Mouse (Mus musculus) MEL (cell line): Measurements from ENCODE around the gene Mfsd4a. TPM values are rescaled to one million over a fixed set of nuclear protein-coding genes. Genes with fewer than 3 reads are reported as not detected.

Experiments
- DNase-seq: peaks from one replicate; pipeline ENCODE4 v3.0.0; 2011; ENCODE audit warnings: low read depth, low spot score
- H3K27ac ChIP-seq: 2 replicates; pipeline ENCODE4 v1.5.1; 2012; ENCODE audit warnings: low read depth, mild to moderate bottlenecking, control low read depth, low read length, moderate library complexity; ENCODE audit not compliant: control insufficient read depth
- H3K27me3 ChIP-seq, 2 experiments: fragments of 150-350 bp in 1 of 2; sonication (generic) in 1 of 2; 2 replicates each; pipeline ENCODE4 v1.6.1; 2012; ENCODE audit warnings: low read length in 2 of 2, mild to moderate bottlenecking in 2 of 2, improper control_type of control experiment in 1 of 2, moderate library complexity in 1 of 2; ENCODE audit not compliant: insufficient read depth in 2 of 2, control insufficient read depth in 1 of 2
- H3K36me3 ChIP-seq, 2 experiments: 2 replicates each; pipeline ENCODE4 v1.6.1; 2012 to 2014; ENCODE audit warnings: low read length in 2 of 2, improper control_type of control experiment in 1 of 2, inconsistent platforms in 1 of 2, mild to moderate bottlenecking in 1 of 2; ENCODE audit not compliant: insufficient read depth in 2 of 2, control insufficient read depth in 1 of 2
- H3K4me1 ChIP-seq, 2 experiments: fragments of 150-350 bp in 1 of 2; sonication (generic) in 1 of 2; 2 replicates each; pipeline ENCODE4 v1.6.1; 2012; ENCODE audit warnings: low read length in 2 of 2, improper control_type of control experiment in 1 of 2, mild to moderate bottlenecking in 1 of 2; ENCODE audit not compliant: insufficient read depth in 2 of 2, control insufficient read depth in 1 of 2
- H3K4me3 ChIP-seq, 2 experiments: fragments of 150-350 bp in 1 of 2; sonication (generic) in 1 of 2; 2 replicates each; pipeline ENCODE4 v1.5.1; 2012; ENCODE audit warnings: low read depth in 2 of 2, low read length in 2 of 2, mild to moderate bottlenecking in 2 of 2, moderate library complexity in 2 of 2, control low read depth in 1 of 2, improper control_type of control experiment in 1 of 2; ENCODE audit not compliant: control insufficient read depth in 1 of 2, insufficient read depth in 1 of 2
- H3K79me2 ChIP-seq: 2 replicates; pipeline ENCODE4 v1.6.1; 2012; ENCODE audit warnings: mild to moderate bottlenecking, low read length, moderate library complexity; ENCODE audit not compliant: control insufficient read depth, poor library complexity, insufficient read depth
- H3K9ac ChIP-seq: 2 replicates; pipeline ENCODE4 v1.6.1; 2012; ENCODE audit warnings: low read depth, mild to moderate bottlenecking, control low read depth, low read length, moderate library complexity; ENCODE audit not compliant: control insufficient read depth, poor library complexity, severe bottlenecking
- H3K9me3 ChIP-seq: fragments of 150-350 bp; sonication (generic); replicated peaks from 2 replicates; pipeline ENCODE4 v1.6.1; 2012; ENCODE audit warnings: mild to moderate bottlenecking, low read length, improper control_type of control experiment, moderate library complexity; ENCODE audit not compliant: insufficient read depth
- BHLHE40 ChIP-seq: IDR thresholded peaks from 2 replicates; pipeline ENCODE4 v1.6.1; 2012; ENCODE audit warnings: low read depth, mild to moderate bottlenecking, inconsistent platforms, low read length, improper control_type of control experiment, borderline replicate concordance
- CHD1 ChIP-seq: IDR thresholded peaks from 2 replicates; pipeline ENCODE4 v1.6.1; 2012; ENCODE audit warnings: low read depth, mild to moderate bottlenecking, inconsistent platforms, low read length, improper control_type of control experiment
- CTCF ChIP-seq, 3 experiments: IDR thresholded peaks in 2 of 3; conservative IDR thresholded peaks in 1 of 3; 2 replicates each; pipeline ENCODE4 v1.5.1; 2011 to 2012; ENCODE audit warnings: low read length in 3 of 3, low read depth in 2 of 3, mild to moderate bottlenecking in 2 of 3, improper control_type of control experiment in 1 of 3, inconsistent platforms in 1 of 3, mixed read lengths in 1 of 3, moderate library complexity in 1 of 3; ENCODE audit not compliant: control insufficient read depth in 1 of 3, insufficient read depth in 1 of 3, poor library complexity in 1 of 3, severe bottlenecking in 1 of 3
- ELF1 ChIP-seq: IDR thresholded peaks from 2 replicates; pipeline ENCODE4 v1.6.1; 2014; ENCODE audit warnings: low read depth, mild to moderate bottlenecking, inconsistent platforms, low read length, improper control_type of control experiment, moderate library complexity
- GABPA ChIP-seq: IDR thresholded peaks from 2 replicates; pipeline ENCODE4 v1.6.1; 2012; ENCODE audit warnings: low read depth, mild to moderate bottlenecking, inconsistent platforms, low read length, improper control_type of control experiment, moderate library complexity
- HCFC1 ChIP-seq: IDR thresholded peaks from 2 replicates; pipeline ENCODE4 v1.6.1; 2012; ENCODE audit warnings: low read depth, mild to moderate bottlenecking, inconsistent platforms, low read length, improper control_type of control experiment, moderate library complexity
- JUND ChIP-seq: IDR thresholded peaks from 2 replicates; pipeline ENCODE4 v1.6.1; 2011; ENCODE audit warnings: low read depth, mild to moderate bottlenecking, improper control_type of control experiment, low read length
- KAT2A ChIP-seq: conservative IDR thresholded peaks from 2 replicates; pipeline ENCODE4 v1.6.1; 2012; ENCODE audit warnings: low read depth, low read length, improper control_type of control experiment, inconsistent platforms
- MXI1 ChIP-seq: IDR thresholded peaks from 2 replicates; pipeline ENCODE4 v1.6.1; 2011; ENCODE audit warnings: mild to moderate bottlenecking, low read depth, low read length, improper control_type of control experiment
- POLR2A ChIP-seq, 2 experiments: IDR thresholded peaks; 2 replicates each; pipeline ENCODE4 v1.6.1; 2011 to 2012; ENCODE audit warnings: low read length in 2 of 2, mild to moderate bottlenecking in 2 of 2, control low read depth in 1 of 2, improper control_type of control experiment in 1 of 2, low read depth in 1 of 2, moderate library complexity in 1 of 2; ENCODE audit not compliant: control insufficient read depth in 1 of 2, insufficient read depth in 1 of 2, poor library complexity in 1 of 2
- RAD21 ChIP-seq: IDR thresholded peaks from 2 replicates; pipeline ENCODE4 v1.6.1; 2011; ENCODE audit warnings: mild to moderate bottlenecking, low read depth, low read length, improper control_type of control experiment
- RCOR1 ChIP-seq: IDR thresholded peaks from 2 replicates; pipeline ENCODE4 v1.6.1; 2012; ENCODE audit warnings: low read depth, mild to moderate bottlenecking, inconsistent platforms, low read length, improper control_type of control experiment
- SIN3A ChIP-seq: IDR thresholded peaks from 2 replicates; pipeline ENCODE4 v1.6.1; 2012; ENCODE audit warnings: low read length, improper control_type of control experiment, inconsistent platforms
- SMC3 ChIP-seq: IDR thresholded peaks from 2 replicates; pipeline ENCODE4 v1.6.1; 2011; ENCODE audit warnings: low read depth, low read length, improper control_type of control experiment
- USF1 ChIP-seq: IDR thresholded peaks from 2 replicates; pipeline ENCODE4 v1.6.1; 2014; ENCODE audit warnings: low read depth, mild to moderate bottlenecking, inconsistent platforms, low read length, improper control_type of control experiment, moderate library complexity
- USF2 ChIP-seq, 2 experiments: IDR thresholded peaks; 2 replicates each; pipeline ENCODE4 v1.6.1; 2011 to 2012; ENCODE audit warnings: improper control_type of control experiment in 2 of 2, low read length in 2 of 2, borderline replicate concordance in 1 of 2, inconsistent platforms in 1 of 2, low read depth in 1 of 2, mild to moderate bottlenecking in 1 of 2; ENCODE audit not compliant: insufficient read depth in 1 of 2
- ZC3H11A ChIP-seq: IDR thresholded peaks from 2 replicates; pipeline ENCODE4 v1.6.1; 2012; ENCODE audit warnings: low read depth, mild to moderate bottlenecking, inconsistent platforms, low read length, improper control_type of control experiment
- ZKSCAN1 ChIP-seq: IDR thresholded peaks from 2 replicates; pipeline ENCODE4 v1.6.1; 2012; ENCODE audit warnings: low read depth, mild to moderate bottlenecking, inconsistent platforms, low read length, improper control_type of control experiment, moderate library complexity
- ZNF384 ChIP-seq: IDR thresholded peaks from 2 replicates; pipeline ENCODE4 v1.6.1; 2012; ENCODE audit warnings: low read depth, mild to moderate bottlenecking, inconsistent platforms, low read length, improper control_type of control experiment
- polyA plus RNA-seq, 2 experiments: library from polyadenylated mRNA; stranded (reverse) in 1 of 2; unstranded in 1 of 2; fragments of >175 nt in 1 of 2; fragments of >200 nt in 1 of 2; gene quantifications; 2 replicates each; pipeline versions ENCODE4 v1.2.1 to v1.2.4; 2012; ENCODE audit warnings: low replicate concordance in 2 of 2, low read depth in 1 of 2; ENCODE audit not compliant: insufficient read length in 2 of 2, insufficient read depth in 1 of 2, missing spikeins in 1 of 2
- total RNA-seq: library from RNA; depleted of rRNA; stranded (reverse); fragments of 300-350 nt; gene quantifications from 2 replicates; pipeline ENCODE4 v1.2.3, GENCODE M21; 2012

Mfsd4a gene
- total and polyA plus RNA-seq, 3 experiments = 3.6 to 15.5 TPM; not detected in 1

DNA sequence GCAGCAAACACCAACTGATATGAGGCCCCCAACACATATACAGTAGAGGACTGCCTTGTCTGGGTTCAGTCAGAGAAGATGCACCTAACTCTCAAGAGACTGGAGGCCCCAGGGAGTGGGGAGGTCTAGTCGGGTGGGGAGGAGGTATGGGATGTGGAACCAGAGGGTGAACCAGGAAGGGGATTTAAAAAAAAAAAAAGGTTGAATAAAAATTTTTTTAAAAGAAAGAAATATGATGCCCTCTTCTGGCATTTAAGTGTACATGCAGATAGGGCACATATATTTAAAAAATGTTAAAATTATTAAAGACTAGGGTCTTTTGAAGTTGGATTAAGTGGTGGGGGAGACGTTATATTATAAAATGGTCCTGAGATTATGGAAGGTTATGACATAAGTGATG is 41.5 kb upstream of the Mfsd4a start:
- no peak overlapping the region for H3K9ac ChIP-seq
- no peak overlapping the region for H3K27ac ChIP-seq
- H3K4me3 ChIP-seq = no peak overlapping the region
- no peaks in the 10 kb centered on the region for H3K79me2 ChIP-seq
- H3K36me3 ChIP-seq = no peaks in the 10 kb centered on the region
- peaks cover 0 to 11% of the 10 kb centered on the region in 2 experiments; a peak in 3 of 4 replicates for H3K27me3 ChIP-seq
- H3K4me1 ChIP-seq = no peaks in the 10 kb centered on the region
- DNase-seq = no peak
- H3K9me3 ChIP-seq = no peaks in the 10 kb centered on the region
- no peak for TF ChIP-seq MXI1
- peak; percentile 70 for TF ChIP-seq SMC3
- TF ChIP-seq CTCF (IDR thresholded peaks at IDR 0.05 in 2 of 3, conservative IDR thresholded peaks at IDR 0.05 in 1 of 3; ENCODE audit: control insufficient read depth in 1 of 3, insufficient read depth in 1 of 3, low read depth in 2 of 3, low read length in 3 of 3, poor library complexity in 1 of 3, severe bottlenecking in 1 of 3) = peak; percentile 2 to 60 (median 37); a peak in 4 of 6 replicates
- peak; percentile 38; the same call in 1 of the 2 replicates for TF ChIP-seq ELF1
- peak; percentile 63 for TF ChIP-seq ZC3H11A
- peak; percentile 96 for TF ChIP-seq ZNF384
- peak; percentile 77 for TF ChIP-seq RAD21
- TF ChIP-seq GABPA = no peak
- TF ChIP-seq, all 39 proteins: peak for 6

GRCm38 (mm10) chr1:132104353-132104752 is 36.5 kb upstream of the Mfsd4a start:
- peaks cover 0 to 12% of the 10 kb centered on the region in 2 experiments; a peak in 2 of 4 replicates for H3K4me1 ChIP-seq
- H3K9me3 ChIP-seq = no peaks in the 10 kb centered on the region
- TF ChIP-seq CTCF (IDR thresholded peaks at IDR 0.05 in 2 of 3, conservative IDR thresholded peaks at IDR 0.05 in 1 of 3; ENCODE audit: control insufficient read depth in 1 of 3, insufficient read depth in 1 of 3, low read depth in 2 of 3, low read length in 3 of 3, poor library complexity in 1 of 3, severe bottlenecking in 1 of 3) (no peak), ZKSCAN1 (no peak)
- no peak for DNase-seq
- H3K27ac ChIP-seq = no peak overlapping the region
- peaks cover 0 to 11% of the 10 kb centered on the region in 2 experiments; a peak in 3 of 4 replicates for H3K27me3 ChIP-seq
- H3K9ac ChIP-seq = no peak overlapping the region
- H3K36me3 ChIP-seq = peaks cover 0 to 5% of the 10 kb centered on the region in 2 experiments; a peak in 2 of 4 replicates
- no peak overlapping the region for H3K4me3 ChIP-seq
- H3K79me2 ChIP-seq = no peaks in the 10 kb centered on the region

GRCm38 (mm10) chr1:132101953-132102697 is 34.3 kb upstream of the Mfsd4a start:
- H3K9me3 ChIP-seq = no peaks in the 10 kb centered on the region
- no peak overlapping the region for H3K4me3 ChIP-seq
- H3K9ac ChIP-seq = no peak overlapping the region
- H3K27me3 ChIP-seq = peaks cover 0 to 7% of the 10 kb centered on the region in 2 experiments; a peak in 3 of 4 replicates
- H3K79me2 ChIP-seq = no peaks in the 10 kb centered on the region
- peaks cover 0 to 23% of the 10 kb centered on the region in 2 experiments; a peak in 2 of 4 replicates for H3K4me1 ChIP-seq
- DNase-seq = no peak
- H3K36me3 ChIP-seq = peaks cover 0 to 8% of the 10 kb centered on the region in 2 experiments; a peak in 2 of 4 replicates
- TF ChIP-seq CHD1 (no peak), USF1 (no peak), ZC3H11A (no peak), JUND (no peak), BHLHE40 (no peak), MXI1 (no peak), USF2 (IDR thresholded peaks at IDR 0.05; ENCODE audit: borderline replicate concordance in 1 of 2, insufficient read depth in 1 of 2, low read depth in 1 of 2, low read length in 2 of 2) (no peak), SIN3A (no peak), KAT2A (no peak), HCFC1 (no peak), POLR2A (IDR thresholded peaks at IDR 0.05; ENCODE audit: control insufficient read depth in 1 of 2, insufficient read depth in 1 of 2, low read depth in 1 of 2, low read length in 2 of 2, poor library complexity in 1 of 2) (no peak), RCOR1 (no peak)
- H3K27ac ChIP-seq = no peak overlapping the region
